Mouse (Mus musculus): Measurements from ENCODE around the gene Pld6.

DNA sequence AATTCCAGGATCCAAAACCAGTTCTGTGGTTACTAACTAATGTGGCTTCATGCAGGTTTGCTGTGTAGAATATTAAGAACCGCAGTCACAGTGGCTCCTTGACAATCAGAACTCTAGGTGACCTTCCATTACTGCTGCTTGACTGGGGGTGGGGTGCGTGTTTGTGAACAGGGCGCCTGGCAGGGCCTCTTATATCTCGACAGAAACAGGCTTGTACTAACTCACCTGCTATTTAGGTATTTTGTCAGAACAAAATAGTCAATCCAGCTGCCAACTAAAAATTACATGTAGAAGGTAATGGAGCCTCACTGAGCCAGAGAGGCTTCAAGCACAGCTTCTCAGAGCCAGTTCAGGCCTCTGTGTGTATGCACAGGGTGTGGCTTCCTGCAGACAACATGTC, 7.2 kb downstream of the Pld6 start:
- no peak for TF ChIP-seq POLR2A (IDR thresholded peaks at IDR 0.05; ENCODE audit: insufficient read depth, low read depth, low read length)
- no peak for TF ChIP-seq CTCF (IDR thresholded peaks at IDR 0.05)

Data from heart, adult 2 months (tissue).